Mouse (Mus musculus) brain, embryonic 14.5 days (tissue): ENCODE measurements around the gene Emp3.

Experiments used
- CTCF ChIP-seq: fragments of 200-500 bp; IDR thresholded peaks from 2 replicates; pipeline ENCODE4 v1.5.1; 2012; ENCODE audit warnings: inconsistent platforms, mild to moderate bottlenecking, moderate library complexity, borderline replicate concordance; ENCODE audit not compliant: insufficient read depth, insufficient read length; ENCODE audit errors: extremely low read depth
- POLR2A ChIP-seq: fragments of 200-500 bp; IDR thresholded peaks from 2 replicates; pipeline ENCODE4 v1.6.1; 2012; ENCODE audit warnings: mild to moderate bottlenecking, inconsistent platforms, borderline replicate concordance; ENCODE audit not compliant: poor library complexity, insufficient read depth, insufficient read length, severe bottlenecking; ENCODE audit errors: extremely low read depth

- TF ChIP-seq CTCF (peak; percentile 32; the same call in 1 of the 2 replicates), POLR2A (no peak)
Measured at GRCm38 (mm10) chr7:45873061-45873947, 47.9 kb downstream of the Emp3 start.
